Mouse (Mus musculus) urinary bladder, adult 18-20 months (tissue): ENCODE data around the gene Trp63.

Experiments used
- DNase-seq, 2 experiments: peaks; one replicate each; pipeline ENCODE4 v3.0.0; 2022; ENCODE audit warnings: low spot score in 2 of 2, mixed read lengths in 2 of 2

Gene Trp63

DNA sequence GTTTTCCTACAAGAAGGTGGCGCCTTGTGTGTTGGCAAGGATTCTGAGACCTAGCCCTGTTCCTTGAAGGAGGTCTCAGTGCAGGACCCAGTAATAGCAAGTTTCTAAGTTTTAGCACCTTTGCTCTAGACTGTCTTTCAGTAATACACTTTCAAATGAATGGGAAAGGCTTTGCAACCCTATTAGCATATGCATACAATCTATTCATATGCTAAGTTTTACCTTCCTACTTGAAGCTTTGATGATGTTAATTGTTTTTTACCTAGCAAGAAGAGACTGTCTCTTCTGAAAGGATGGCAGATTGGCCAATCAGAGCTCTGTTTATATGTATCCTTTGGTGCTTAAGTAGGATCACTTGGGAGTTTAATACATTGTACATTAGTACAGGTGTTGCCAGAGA is 187.9 kb downstream of the Trp63 start:
- DNase-seq, result no peak

GRCm38 (mm10) chr16:25875681-25876080 is 192.1 kb downstream of the Trp63 start:
- DNase-seq, result no peak

DNA sequence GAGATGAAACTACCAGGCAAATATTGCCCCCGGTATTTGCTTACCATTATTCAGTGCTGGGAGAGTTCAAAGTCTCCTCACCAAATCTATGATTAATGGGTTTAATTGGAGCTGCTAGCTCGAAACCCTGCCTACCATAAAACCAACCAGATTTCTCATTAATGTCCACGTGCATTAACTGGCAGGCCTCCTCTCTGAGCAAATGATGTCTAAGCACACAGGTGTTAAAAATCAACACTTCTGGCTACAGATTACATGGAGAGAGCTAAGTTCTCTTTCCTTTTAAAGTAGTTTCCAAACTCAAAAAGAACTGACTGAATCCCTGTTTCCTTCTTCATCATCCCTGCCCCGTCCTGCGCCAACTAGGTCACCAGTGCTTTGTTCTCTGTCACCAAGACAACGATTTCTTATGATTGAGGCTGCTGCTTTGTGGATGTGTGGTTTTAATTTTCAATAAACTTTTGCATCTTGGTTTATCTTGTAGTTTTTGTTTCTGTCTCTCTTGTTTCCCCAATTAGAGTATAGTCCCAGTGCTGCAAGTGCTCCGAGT is 193.9 kb downstream of the Trp63 start:
- DNase-seq, result no peak

DNA sequence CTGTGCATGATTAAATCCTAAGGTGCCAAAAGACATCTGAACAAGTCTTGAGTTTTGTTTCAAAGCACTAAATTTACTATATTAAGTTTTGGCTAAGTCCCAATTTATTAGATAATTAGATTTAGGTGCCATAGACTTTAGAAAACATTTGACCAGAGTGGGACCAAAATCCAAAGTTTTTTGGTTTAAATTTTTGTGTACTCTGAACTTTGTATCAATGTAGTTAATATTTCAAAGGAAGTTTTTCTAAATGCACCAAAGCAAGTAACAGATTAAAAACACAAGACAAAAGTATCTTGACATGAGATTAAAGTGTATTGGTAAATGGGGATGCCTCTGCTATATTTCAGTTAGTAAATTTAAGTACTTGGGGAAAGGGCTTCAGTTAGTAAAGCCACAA is 194.6 kb downstream of the Trp63 start:
- no peak for DNase-seq

- peak in 1 of 2 experiments; percentile 54 for DNase-seq
These were observed 215.5 kb downstream of the Trp63 start for GRCm38 (mm10) chr16:25899071-25899470.

GRCm38 (mm10) chr16:25899657-25900056 is 216.1 kb downstream of the Trp63 start:
- no peak for DNase-seq

GRCm38 (mm10) chr16:25900389-25900908 is 216.9 kb downstream of the Trp63 start:
- DNase-seq, result no peak

GRCm38 (mm10) chr16:25912185-25912584 is 228.6 kb downstream of the Trp63 start:
- DNase-seq, result no peak

DNA sequence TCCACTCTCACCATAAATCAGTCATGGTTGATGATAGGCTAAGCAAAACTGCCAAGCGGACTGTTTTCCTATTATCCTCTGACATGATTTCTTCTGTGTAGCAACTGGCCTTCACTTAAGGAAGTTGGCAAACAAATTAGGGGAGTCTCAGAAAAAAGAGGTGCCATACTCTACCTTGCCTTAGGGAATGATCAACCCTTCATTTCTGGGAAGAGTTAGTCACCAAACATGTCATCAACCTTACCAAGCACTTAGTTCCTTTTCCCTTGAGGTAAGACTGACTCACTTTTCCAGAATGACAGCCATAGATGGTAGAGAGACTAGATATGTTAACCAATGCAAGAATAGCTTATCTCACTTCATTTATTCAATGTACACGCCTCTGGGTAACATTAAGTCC is 250.6 kb downstream of the Trp63 start:
- no peak for DNase-seq
